Mouse (Mus musculus) heart, embryonic 15.5 days (tissue): ENCODE data around the gene Dnajc25. TPM values are rescaled to one million over a fixed set of nuclear protein-coding genes. Genes with fewer than 3 reads are reported as not detected.

Source experiments
- ATAC-seq: fragments of 200-750 bp; cut with Nextera tagmentation; replicated peaks from 2 replicates; pipeline ENCODE4 v1.8.0; 2017; ENCODE audit warnings: low read depth, moderate TSS enrichment; ENCODE audit not compliant: insufficient number of reproducible peaks, insufficient read depth, low FRiP score
- H3K27ac ChIP-seq: fragments of 300-500 bp; sonication (generic); 2 replicates; pipeline ENCODE4 v1.5.1; 2015; ENCODE audit warnings: mild to moderate bottlenecking, inconsistent platforms
- H3K27me3 ChIP-seq: fragments of 300-500 bp; sonication (generic); 2 replicates; pipeline ENCODE4 v1.6.1; 2015; ENCODE audit warnings: inconsistent platforms
- H3K36me3 ChIP-seq: fragments of 300-500 bp; sonication (generic); 2 replicates; pipeline ENCODE4 v1.6.1; 2015; ENCODE audit warnings: mild to moderate bottlenecking, inconsistent platforms
- H3K4me1 ChIP-seq: fragments of 300-500 bp; sonication (generic); replicated peaks from 2 replicates; pipeline ENCODE4 v1.6.1; 2015; ENCODE audit warnings: inconsistent platforms
- H3K4me2 ChIP-seq: fragments of 300-500 bp; sonication (generic); 2 replicates; pipeline ENCODE4 v1.6.1; 2015; ENCODE audit warnings: inconsistent platforms, mild to moderate bottlenecking, moderate library complexity
- H3K4me3 ChIP-seq: fragments of 300-500 bp; sonication (generic); 2 replicates; pipeline ENCODE4 v1.5.1; 2015; ENCODE audit warnings: mild to moderate bottlenecking, inconsistent platforms
- H3K9ac ChIP-seq: fragments of 300-500 bp; sonication (generic); 2 replicates; pipeline ENCODE4 v1.6.1; 2015; ENCODE audit warnings: mild to moderate bottlenecking, inconsistent platforms
- H3K9me3 ChIP-seq: fragments of 300-500 bp; sonication (generic); replicated peaks from 2 replicates; pipeline ENCODE4 v1.6.1; 2016; ENCODE audit warnings: inconsistent platforms
- WGBS: fragments of 180-500 bp; shearing (Covaris S2); methylation state at CpG from one replicate; pipeline ENCODE4 v1.1.7; 2015; ENCODE audit warnings: mixed read lengths; 5-methylcytosine and 5-hydroxymethylcytosine counted together
- polyA plus RNA-seq: library from polyadenylated mRNA; unstranded; fragments of >200 nt; fragmentation: Nextera tagmentation; extraction: Ambion mirVana; gene quantifications from 2 replicates; pipeline ENCODE4 v1.2.1, GENCODE M21; 2015

Dnajc25 gene
- polyA plus RNA-seq, 1 experiment from 2014 or later: 9.0 TPM

- Histone ChIP-seq H3K27me3 (no peaks in the 10 kb centered on the region), H3K4me2 (no peak overlapping the region), H3K9ac (no peak overlapping the region), H3K4me3 (no peak overlapping the region), H3K27ac (no peak overlapping the region), H3K4me1 (peaks cover 38% of the 10 kb centered on the region), H3K36me3 (no peaks in the 10 kb centered on the region), H3K9me3 (no peaks in the 10 kb centered on the region)
- no peak for ATAC-seq
- 67% methylated on average over 6 of the region's 6 CpGs for WGBS
Measured at GRCm38 (mm10) chr4:59007016-59007415, 12.2 kb downstream of the Dnajc25 start.

- no peaks in the 10 kb centered on the region for H3K9me3 ChIP-seq
- no peak overlapping the region for H3K4me2 ChIP-seq
- no peak for ATAC-seq
- peaks cover 35% of the 10 kb centered on the region for H3K4me1 ChIP-seq
- no peak overlapping the region for H3K9ac ChIP-seq
- 75% methylated on average over 5 of the region's 5 CpGs for WGBS
- no peak overlapping the region for H3K4me3 ChIP-seq
- H3K27ac ChIP-seq: no peak overlapping the region
- no peaks in the 10 kb centered on the region for H3K36me3 ChIP-seq
- no peaks in the 10 kb centered on the region for H3K27me3 ChIP-seq
Measured at GRCm38 (mm10) chr4:59007974-59008373, 13.1 kb downstream of the Dnajc25 start.

DNA sequence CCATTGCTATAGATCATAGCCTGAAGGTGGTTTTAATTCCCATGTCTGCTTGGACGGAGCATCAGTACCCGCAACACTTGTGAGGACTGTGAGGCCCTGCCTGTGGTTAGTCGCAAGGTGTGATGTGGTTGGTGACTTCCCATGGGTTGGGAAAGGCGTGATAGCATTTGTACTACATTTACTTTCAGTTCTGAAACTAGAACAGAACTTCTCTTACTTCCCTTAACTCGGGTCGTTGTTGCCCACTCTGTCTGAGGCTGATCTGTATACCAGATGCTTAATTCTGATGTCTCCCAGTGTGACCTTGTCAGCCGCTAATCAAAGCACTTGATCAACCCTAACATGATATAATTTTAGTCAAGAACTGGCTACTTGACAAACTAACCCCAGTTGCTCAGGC is 14.3 kb downstream of the Dnajc25 start:
- Histone ChIP-seq H3K4me2 (no peak overlapping the region), H3K27ac (no peak overlapping the region), H3K4me3 (no peak overlapping the region), H3K9ac (no peak overlapping the region), H3K9me3 (no peaks in the 10 kb centered on the region), H3K36me3 (no peaks in the 10 kb centered on the region), H3K27me3 (no peaks in the 10 kb centered on the region), H3K4me1 (peaks cover 35% of the 10 kb centered on the region)
- no peak for ATAC-seq
- 87% methylated on average over 7 of the region's 7 CpGs for WGBS

- Histone ChIP-seq H3K27me3 (no peaks in the 10 kb centered on the region), H3K27ac (no peak overlapping the region), H3K9ac (no peak overlapping the region), H3K9me3 (no peaks in the 10 kb centered on the region), H3K36me3 (no peaks in the 10 kb centered on the region), H3K4me3 (no peak overlapping the region), H3K4me2 (no peak overlapping the region), H3K4me1 (peaks cover 32% of the 10 kb centered on the region)
- WGBS: 72% methylated on average over 4 of the region's 4 CpGs
- no peak for ATAC-seq
Measured at GRCm38 (mm10) chr4:59009696-59010095, 14.8 kb downstream of the Dnajc25 start.

GRCm38 (mm10) chr4:59011446-59011845 is 16.6 kb downstream of the Dnajc25 start:
- no peak overlapping the region for H3K27ac ChIP-seq
- no peak overlapping the region for H3K4me2 ChIP-seq
- no peak overlapping the region for H3K9ac ChIP-seq
- WGBS: 26% methylated on average over 3 of the region's 3 CpGs
- no peaks in the 10 kb centered on the region for H3K9me3 ChIP-seq
- H3K27me3 ChIP-seq: no peaks in the 10 kb centered on the region
- H3K4me3 ChIP-seq: no peak overlapping the region
- peaks cover 16% of the 10 kb centered on the region for H3K4me1 ChIP-seq
- no peaks in the 10 kb centered on the region for H3K36me3 ChIP-seq
- no peak for ATAC-seq

DNA sequence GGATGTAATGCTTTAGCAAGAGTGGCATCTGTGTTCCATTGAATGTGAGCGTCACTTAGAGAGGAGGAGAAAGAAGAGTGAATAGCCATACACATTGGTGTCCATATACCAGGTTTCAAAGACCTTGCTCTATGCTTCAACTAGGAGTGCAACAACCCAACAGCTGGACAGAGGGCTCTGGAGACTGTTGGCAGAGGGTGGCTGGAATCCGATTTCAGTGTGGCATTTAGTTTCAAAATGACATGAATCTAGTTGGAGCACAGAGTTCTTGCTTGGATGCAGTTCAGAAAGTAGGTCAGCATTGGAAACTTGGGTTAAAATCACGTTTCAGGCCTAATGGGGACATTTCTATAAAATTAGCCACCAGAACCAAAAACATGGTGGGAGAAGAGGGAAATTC is 20.3 kb downstream of the Dnajc25 start:
- Histone ChIP-seq H3K9ac (no peak overlapping the region), H3K4me2 (no peak overlapping the region), H3K4me1 (peaks cover 14% of the 10 kb centered on the region), H3K36me3 (peaks cover 17% of the 10 kb centered on the region; the same call in 1 of the 2 replicates), H3K27me3 (no peaks in the 10 kb centered on the region), H3K27ac (no peak overlapping the region), H3K4me3 (no peak overlapping the region), H3K9me3 (no peaks in the 10 kb centered on the region)
- WGBS: 84% methylated on average over 3 of the region's 3 CpGs
- ATAC-seq: no peak

DNA sequence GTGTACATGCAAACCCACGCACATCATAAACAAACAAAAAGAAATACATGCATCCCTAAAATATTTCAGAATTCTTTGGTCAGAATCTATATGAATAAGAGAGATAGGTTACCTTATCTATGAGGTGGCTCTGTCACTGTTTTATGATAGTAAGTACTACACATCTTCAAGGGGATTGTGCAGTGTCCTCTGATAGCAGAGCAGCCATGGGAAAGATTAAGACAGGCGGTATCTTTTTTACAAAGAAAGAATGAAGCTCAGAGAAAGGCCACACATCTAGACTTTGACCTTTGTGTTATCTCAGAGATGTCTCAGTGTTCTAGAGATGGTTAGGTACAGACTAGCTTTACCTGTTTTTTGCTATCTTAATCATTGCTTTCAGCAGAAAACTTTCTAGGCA is 22.1 kb downstream of the Dnajc25 start:
- H3K4me2 ChIP-seq: no peak overlapping the region
- 87% methylated on average over 2 of the region's 2 CpGs for WGBS
- no peak for ATAC-seq
- no peaks in the 10 kb centered on the region for H3K9me3 ChIP-seq
- H3K27me3 ChIP-seq: no peaks in the 10 kb centered on the region
- H3K4me1 ChIP-seq: peaks cover 9% of the 10 kb centered on the region
- H3K4me3 ChIP-seq: no peak overlapping the region
- no peak overlapping the region for H3K9ac ChIP-seq
- no peak overlapping the region for H3K27ac ChIP-seq
- H3K36me3 ChIP-seq: peaks cover 24% of the 10 kb centered on the region; the same call in 1 of the 2 replicates

- no peaks in the 10 kb centered on the region; the same call in 1 of the 2 replicates for H3K9me3 ChIP-seq
- H3K9ac ChIP-seq: no peak overlapping the region
- 83% methylated on average over 10 of the region's 10 CpGs for WGBS
- H3K36me3 ChIP-seq: no peaks in the 10 kb centered on the region
- no peaks in the 10 kb centered on the region for H3K27me3 ChIP-seq
- no peak for ATAC-seq
- peaks cover 11% of the 10 kb centered on the region for H3K4me1 ChIP-seq
- peak overlapping the region; percentile 92 for H3K4me2 ChIP-seq
- peak overlapping the region; percentile 93 for H3K4me3 ChIP-seq
- no peak overlapping the region for H3K27ac ChIP-seq
Measured at GRCm38 (mm10) chr4:59034325-59034917, 39.6 kb downstream of the Dnajc25 start.

DNA sequence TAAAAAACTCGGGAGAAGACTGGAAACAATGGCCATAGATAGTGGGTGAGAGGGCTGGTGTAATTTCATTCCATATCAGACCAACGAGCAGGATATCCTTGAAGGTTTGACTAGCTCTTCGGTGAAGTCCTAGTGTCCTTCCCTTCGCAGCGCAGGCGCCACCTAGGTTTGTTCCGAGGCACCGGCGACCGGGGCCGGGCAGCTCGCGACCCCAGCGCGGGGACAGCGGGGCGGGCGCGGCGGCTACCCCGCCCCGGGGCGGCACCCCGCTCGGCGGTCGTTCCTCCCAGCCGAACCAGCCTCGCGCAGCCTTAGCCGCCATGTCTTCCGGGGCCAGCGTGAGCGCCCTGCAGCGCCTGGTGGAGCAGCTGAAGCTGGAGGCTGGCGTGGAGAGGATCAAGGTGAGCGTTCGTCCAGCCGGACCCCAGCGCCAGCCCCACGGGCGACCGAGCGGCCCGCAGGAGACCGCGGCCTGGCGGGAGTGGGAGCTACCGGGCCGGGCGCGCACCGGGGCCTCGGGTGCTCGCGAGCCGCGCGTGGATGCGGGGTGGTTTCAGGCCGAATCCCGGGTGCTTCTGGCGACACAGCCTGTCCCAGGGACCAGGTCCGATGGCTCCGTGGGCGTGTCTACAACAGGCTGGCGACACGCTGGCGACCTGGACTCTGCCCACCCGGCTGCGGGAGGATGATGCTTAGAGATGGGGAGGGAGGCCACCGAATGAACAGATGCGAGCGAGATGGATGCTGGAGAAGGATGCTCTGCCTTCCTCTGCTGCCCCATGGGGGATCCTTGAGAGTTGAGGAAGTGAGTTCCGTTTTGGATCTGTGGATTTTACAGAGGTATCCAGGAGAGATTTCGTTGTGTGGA is 40.3 kb downstream of the Dnajc25 start, which contains the start of gene Gng10:
TSS of gene Gng10 (plus strand) at position 171 of the 868 bp plus-strand sequence.
- peak within 1 kb of the TSS; percentile 67 for H3K27ac ChIP-seq
- WGBS: 12% methylated on average over 76 of the region's 76 CpGs

GRCm38 (mm10) chr4:59035786-59036350 is 41.0 kb downstream of the Dnajc25 start:
- H3K36me3 ChIP-seq: no peaks in the 10 kb centered on the region
- WGBS: 69% methylated on average over 18 of the region's 18 CpGs
- peak overlapping the region; percentile 92 for H3K4me2 ChIP-seq
- H3K27me3 ChIP-seq: no peaks in the 10 kb centered on the region
- H3K4me1 ChIP-seq: peaks cover 11% of the 10 kb centered on the region
- H3K27ac ChIP-seq: no peak overlapping the region
- H3K9ac ChIP-seq: peak overlapping the region; percentile 83
- H3K4me3 ChIP-seq: peak overlapping the region; percentile 93
- H3K9me3 ChIP-seq: no peaks in the 10 kb centered on the region; the same call in 1 of the 2 replicates
- no peak for ATAC-seq

More for the DNA sequence above, 40.3 kb downstream of the Dnajc25 start, which contains the start of gene Gng10:
- Histone ChIP-seq H3K27me3 (no peaks in the 10 kb centered on the region), H3K4me1 (peaks cover 11% of the 10 kb centered on the region), H3K4me3 (peak within 1 kb of the TSS; percentile 93), H3K9ac (peak within 1 kb of the TSS; percentile 83), H3K4me2 (peak within 1 kb of the TSS; percentile 92), H3K9me3 (no peaks in the 10 kb centered on the region; the same call in 1 of the 2 replicates), H3K36me3 (no peaks in the 10 kb centered on the region)
- ATAC-seq: peak; percentile 87

GRCm38 (mm10) chr4:59036490-59037127 is 41.7 kb downstream of the Dnajc25 start:
- no peak overlapping the region; the same call in 1 of the 2 replicates for H3K4me3 ChIP-seq
- H3K36me3 ChIP-seq: no peaks in the 10 kb centered on the region
- H3K27me3 ChIP-seq: no peaks in the 10 kb centered on the region
- WGBS: 52% methylated on average over 13 of the region's 13 CpGs
- peaks cover 11% of the 10 kb centered on the region for H3K4me1 ChIP-seq
- no peaks in the 10 kb centered on the region; the same call in 1 of the 2 replicates for H3K9me3 ChIP-seq
- no peak overlapping the region for H3K9ac ChIP-seq
- no peak for ATAC-seq
- no peak overlapping the region for H3K27ac ChIP-seq
- peak overlapping the region; percentile 31; the same call in 1 of the 2 replicates for H3K4me2 ChIP-seq
